Mouse (Mus musculus) cerebellum, adult 2 months (tissue): ENCODE results near the gene D10Jhu81e. TPM values are rescaled to one million over a fixed set of nuclear protein-coding genes. Genes with fewer than 3 reads are reported as not detected.

ENCODE experiments used
- DNase-seq, 2 experiments: peaks; one replicate each; pipeline ENCODE4 v3.0.0; 2021
- H3K27ac ChIP-seq: fragments of 200-500 bp; 2 replicates; pipeline ENCODE4 v1.5.1; 2012; ENCODE audit warnings: low read length, control low read depth, inconsistent platforms; ENCODE audit not compliant: insufficient read depth
- H3K27me3 ChIP-seq: fragments of 200-500 bp; 2 replicates; pipeline ENCODE4 v1.6.1; 2012; ENCODE audit warnings: inconsistent platforms, mild to moderate bottlenecking, low read length, moderate library complexity; ENCODE audit not compliant: control insufficient read depth, insufficient read depth
- H3K4me1 ChIP-seq: fragments of 200-500 bp; 2 replicates; pipeline ENCODE4 v1.6.1; 2011; ENCODE audit warnings: low read length; ENCODE audit not compliant: control insufficient read depth, insufficient read depth
- H3K4me3 ChIP-seq: fragments of 200-500 bp; replicated peaks from 2 replicates; pipeline ENCODE3; 2011; ENCODE audit warnings: mild to moderate bottlenecking, low read depth, low read length, control low read depth; ENCODE audit not compliant: insufficient read depth
- CTCF ChIP-seq: fragments of 200-500 bp; IDR thresholded peaks from 2 replicates; pipeline ENCODE4 v1.5.1; 2011; ENCODE audit warnings: low read depth, mild to moderate bottlenecking, control low read depth, low read length, moderate library complexity, borderline replicate concordance; ENCODE audit not compliant: insufficient read depth
- POLR2A ChIP-seq: fragments of 200-500 bp; IDR thresholded peaks from 2 replicates; pipeline ENCODE4 v1.6.1; 2011; ENCODE audit warnings: low read length, control low read depth, borderline replicate concordance; ENCODE audit not compliant: insufficient read depth
- WGBS: fragments of 180-500 bp; shearing (Covaris S2); methylation state at CpG from one replicate; pipeline ENCODE4 v1.1.7; 2018; 5-methylcytosine and 5-hydroxymethylcytosine counted together
- polyA plus RNA-seq: library from polyadenylated mRNA; depleted of rRNA; stranded (reverse); fragments of >200 nt; gene quantifications from 2 replicates; pipeline ENCODE4 v1.2.3, GENCODE M21; 2012

The D10Jhu81e gene
- polyA plus RNA-seq, 1 experiment, result 172 TPM

- Histone ChIP-seq H3K27me3 (no peaks in the 10 kb centered on the region), H3K27ac (no peak overlapping the region), H3K4me1 (peaks cover 7% of the 10 kb centered on the region; the same call in 1 of the 2 replicates), H3K4me3 (no peak overlapping the region)
- no peak for DNase-seq
- WGBS, result 83% methylated on average over 4 of the region's 4 CpGs
- TF ChIP-seq POLR2A (no peak), CTCF (no peak)
Measured at GRCm38 (mm10) chr10:78147908-78148441, 21.6 kb downstream of the D10Jhu81e start.

- H3K27me3 ChIP-seq, result no peaks in the 10 kb centered on the region
- TF ChIP-seq CTCF, result no peak
- TF ChIP-seq POLR2A, result no peak
- no peaks in the 10 kb centered on the region; the same call in 1 of the 2 replicates for H3K4me1 ChIP-seq
- WGBS, result 50% methylated on average over 8 of the region's 8 CpGs
- DNase-seq, result no peak
- H3K27ac ChIP-seq, result no peak overlapping the region
- H3K4me3 ChIP-seq, result no peak overlapping the region
Measured at GRCm38 (mm10) chr10:78143727-78144505, 25.7 kb downstream of the D10Jhu81e start.

- Histone ChIP-seq H3K4me3 (no peak overlapping the region), H3K27ac (no peak overlapping the region), H3K27me3 (no peaks in the 10 kb centered on the region), H3K4me1 (no peaks in the 10 kb centered on the region; the same call in 1 of the 2 replicates)
- 43% methylated on average over 3 of the region's 3 CpGs for WGBS
- TF ChIP-seq POLR2A, result no peak
- no peak for TF ChIP-seq CTCF
- DNase-seq, result no peak
Measured at GRCm38 (mm10) chr10:78140843-78141242, 28.7 kb downstream of the D10Jhu81e start.

GRCm38 (mm10) chr10:78140251-78140600, 29.4 kb downstream of the D10Jhu81e start:
- 97% methylated on average over 1 of the region's 1 CpGs for WGBS
- no peak overlapping the region for H3K27ac ChIP-seq
- TF ChIP-seq POLR2A (no peak), CTCF (no peak)
- H3K4me1 ChIP-seq, result no peaks in the 10 kb centered on the region; the same call in 1 of the 2 replicates
- DNase-seq, result no peak
- H3K4me3 ChIP-seq, result no peak overlapping the region
- no peaks in the 10 kb centered on the region for H3K27me3 ChIP-seq

GRCm38 (mm10) chr10:78139572-78140250, 29.9 kb downstream of the D10Jhu81e start:
- no peaks in the 10 kb centered on the region; the same call in 1 of the 2 replicates for H3K4me1 ChIP-seq
- no peak for DNase-seq
- no peak overlapping the region for H3K27ac ChIP-seq
- no peak for TF ChIP-seq CTCF
- no peak for TF ChIP-seq POLR2A
- WGBS, result 75% methylated on average over 11 of the region's 11 CpGs
- H3K4me3 ChIP-seq, result no peak overlapping the region
- H3K27me3 ChIP-seq, result no peaks in the 10 kb centered on the region

GRCm38 (mm10) chr10:78138812-78139523, 30.6 kb downstream of the D10Jhu81e start:
- no peak for DNase-seq
- WGBS, result 22% methylated on average over 14 of the region's 14 CpGs
- no peak for TF ChIP-seq CTCF
- TF ChIP-seq POLR2A, result no peak
- H3K27ac ChIP-seq, result no peak overlapping the region
- H3K4me3 ChIP-seq, result no peak overlapping the region
- no peaks in the 10 kb centered on the region; the same call in 1 of the 2 replicates for H3K4me1 ChIP-seq
- H3K27me3 ChIP-seq, result no peaks in the 10 kb centered on the region

- no peak overlapping the region for H3K27ac ChIP-seq
- no peak overlapping the region for H3K4me3 ChIP-seq
- WGBS, result 90% methylated on average over 3 of the region's 3 CpGs
- H3K4me1 ChIP-seq, result no peaks in the 10 kb centered on the region; the same call in 1 of the 2 replicates
- DNase-seq, result no peak
- no peaks in the 10 kb centered on the region for H3K27me3 ChIP-seq
- TF ChIP-seq POLR2A (no peak), CTCF (no peak)
Measured at GRCm38 (mm10) chr10:78137191-78137590, 32.4 kb downstream of the D10Jhu81e start.
